Mouse (Mus musculus) inflammation-experienced regulatory T-cells (primary cell): Measurements from ENCODE around the gene Iqcc. TPM values are rescaled to one million over a fixed set of nuclear protein-coding genes. Genes with fewer than 3 reads are reported as not detected.

Experiments used
- polyA plus RNA-seq, 2 experiments: library from polyadenylated mRNA; unstranded; fragments of 100-300 nt; shearing (Covaris generic); gene quantifications; one replicate each; pipeline ENCODE4 v1.2.1; 2017

Iqcc gene
- 10 to 100 TPM; 30.2 to 39.2 TPM for polyA plus RNA-seq

DNA sequence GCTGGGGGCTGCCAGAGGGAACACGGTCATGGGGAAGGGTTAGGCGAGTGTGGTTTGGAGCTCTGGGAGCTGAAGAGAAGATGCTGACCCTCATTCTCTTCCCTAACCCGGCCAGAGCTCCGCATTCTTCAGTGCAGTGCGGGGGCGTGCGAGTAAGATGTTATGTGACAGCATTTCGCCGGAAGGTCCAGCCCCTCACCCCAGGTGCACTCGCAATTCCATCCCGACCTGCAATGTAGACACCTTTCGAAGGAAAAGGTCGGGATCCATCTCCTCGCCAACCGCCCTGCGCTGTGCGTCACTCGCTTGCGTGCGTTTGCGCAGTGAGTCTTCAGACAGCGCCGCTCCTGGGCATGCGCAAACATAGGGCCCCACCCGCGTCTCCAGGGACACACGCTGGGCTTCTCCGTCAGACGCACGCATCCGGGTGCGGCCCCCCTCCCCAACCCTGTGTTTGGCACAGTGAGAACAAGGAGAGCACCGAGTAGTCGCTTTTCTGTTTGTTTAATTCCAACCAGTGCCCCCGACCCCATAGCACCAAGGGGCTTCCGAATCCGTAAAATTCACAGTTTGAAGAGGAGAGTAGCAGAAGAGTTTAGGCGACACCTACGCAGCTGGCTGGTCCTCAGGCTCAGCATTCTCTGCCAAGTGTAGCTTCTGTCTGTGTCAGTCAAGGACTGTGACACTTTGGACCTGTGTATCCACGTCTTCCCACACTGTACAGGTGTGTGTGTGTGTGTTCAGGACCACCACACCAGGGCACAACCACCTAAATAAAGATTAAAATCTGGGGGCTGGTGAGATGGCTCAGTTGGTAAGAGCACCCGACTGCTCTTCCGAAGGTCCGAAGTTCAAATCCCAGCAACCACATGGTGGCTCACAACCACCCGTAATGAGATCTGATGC, at the start of gene Iqcc:
Iqcc (minus strand) TSS at position 314 of the 906 bp plus-strand sequence.

GRCm38 (mm10) chr4:129640638-129641467, 22.0 kb upstream of the Iqcc start, which contains the start of gene Txlna:
TSS of gene Txlna (minus strand) at chr4:129641065.

DNA sequence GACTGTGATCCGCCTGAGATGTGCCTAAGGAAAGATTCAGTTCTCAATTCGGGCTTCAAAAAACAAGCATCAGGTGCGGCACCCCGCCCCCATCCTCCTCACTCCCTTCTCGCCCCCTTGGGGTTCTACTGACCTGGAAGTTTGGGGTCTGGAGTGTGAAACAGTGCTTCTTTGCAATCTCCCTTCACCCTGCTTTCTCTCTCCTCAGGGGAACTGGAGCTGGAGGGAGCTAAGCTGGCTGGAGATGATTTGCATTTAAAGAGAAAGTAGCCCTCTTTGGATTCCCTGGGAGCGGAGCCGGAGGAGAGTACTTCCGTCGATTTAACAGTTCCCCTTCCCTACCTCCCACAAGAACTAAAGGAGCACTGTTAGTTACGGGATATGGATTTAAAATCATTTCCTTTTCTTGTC, 4.8 kb upstream of the Iqcc start, which contains the start of gene Ccdc28b:
Ccdc28b (minus strand) TSS at position 267 of the 411 bp plus-strand sequence.

DNA sequence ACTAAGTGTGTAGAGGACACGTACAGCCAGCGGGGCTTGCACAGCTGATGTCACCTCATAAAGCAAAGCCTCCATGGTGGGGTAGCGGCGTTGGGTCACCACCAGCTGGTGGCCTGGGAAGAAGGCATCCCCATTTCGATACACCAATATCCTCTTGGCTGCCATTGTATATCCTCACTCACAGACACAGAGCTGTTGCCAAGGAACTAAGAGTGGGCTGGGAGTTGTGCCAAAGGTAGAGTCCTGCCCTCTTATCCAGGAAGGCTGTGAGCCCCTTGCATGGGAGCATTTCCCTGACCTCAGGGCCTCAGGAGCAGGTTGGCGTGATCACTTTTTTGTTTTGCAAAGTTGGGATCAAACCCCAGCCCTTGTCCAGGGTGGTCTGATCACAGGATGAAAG, 4.8 kb downstream of the Iqcc start, which contains the start of gene Dcdc2b:
Dcdc2b (minus strand) TSS at position 165 of the 400 bp plus-strand sequence.

DNA sequence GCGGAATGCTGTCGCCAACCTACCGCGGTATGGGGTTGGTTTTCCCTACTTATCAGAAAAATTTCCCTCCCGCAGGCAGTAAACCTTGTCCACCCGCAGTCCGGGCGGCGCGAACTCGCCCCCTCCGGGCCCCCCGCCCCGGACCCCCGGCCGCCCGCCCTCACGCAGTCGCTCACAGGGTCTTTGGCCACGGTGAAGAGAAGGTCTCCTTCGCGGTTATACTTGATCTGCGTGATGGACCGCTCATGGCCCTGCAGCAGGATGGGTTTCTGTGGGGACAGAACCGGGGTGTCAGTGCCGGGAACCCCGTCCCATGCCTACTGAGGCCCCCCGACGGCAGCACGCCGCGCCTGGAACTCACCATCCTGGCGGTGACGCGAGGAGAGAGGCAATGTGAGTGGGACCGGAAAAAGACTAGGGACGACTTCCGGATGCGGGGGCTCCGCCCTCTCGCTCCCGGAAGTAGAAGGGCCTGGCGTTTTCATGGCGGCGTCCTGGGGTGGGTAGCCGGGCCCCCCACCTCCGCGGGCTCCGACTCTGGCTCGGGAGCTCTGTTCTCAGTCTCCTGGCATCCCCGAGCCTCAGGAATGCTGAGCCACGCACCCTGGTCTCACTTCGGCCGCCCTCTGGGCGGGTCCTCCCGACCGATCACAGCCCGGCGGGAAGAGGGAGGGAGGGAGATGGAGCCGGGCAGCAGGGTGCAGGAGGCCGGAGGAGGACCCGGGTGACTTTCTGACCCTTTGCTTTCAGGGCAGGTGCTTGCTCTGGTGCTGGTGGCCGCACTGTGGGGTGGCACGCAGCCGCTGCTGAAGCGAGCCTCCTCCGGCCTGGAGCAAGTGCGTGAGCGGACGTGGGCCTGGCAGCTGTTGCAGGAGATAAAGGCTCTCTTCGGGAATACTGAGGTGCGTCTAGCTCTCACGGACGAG, 18.4 kb downstream of the Iqcc start, which contains the start of the genes Eif3i and Tmem234:
Eif3i (minus strand) TSS at position 416 of the 926 bp plus-strand sequence.
Tmem234 (plus strand) TSS at position 436 of the 926 bp plus-strand sequence.

DNA sequence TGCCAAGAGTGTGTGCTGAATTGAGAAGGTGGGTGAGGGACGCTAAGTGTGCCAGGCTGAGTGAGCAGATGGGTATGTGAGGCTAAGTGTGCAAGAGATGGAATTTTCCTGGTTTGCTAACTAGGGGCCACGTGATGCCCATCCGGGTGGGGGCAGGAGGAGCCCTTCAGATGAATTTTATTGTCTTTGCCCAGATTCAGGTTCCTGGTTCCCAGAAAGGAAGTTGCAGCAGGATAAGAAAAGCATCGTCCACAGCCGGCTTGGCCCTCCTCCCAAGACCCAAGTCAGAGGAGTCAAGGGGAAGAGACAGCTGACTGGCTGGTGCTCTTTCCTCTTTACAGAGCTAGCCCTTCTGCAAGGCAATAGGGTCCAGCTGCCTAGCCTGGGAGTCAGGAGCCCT, 40.4 kb downstream of the Iqcc start, which contains the start of gene Fam167b:
Fam167b (minus strand) TSS at position 84 of the 400 bp plus-strand sequence.

GRCm38 (mm10) chr4:129573430-129573829, 45.5 kb downstream of the Iqcc start, which contains the start of gene Lck:
TSS of gene Lck (minus strand) at chr4:129573641.

Other genes starting within 250 kb of the Iqcc start
- 10 to 100 TPM; 10.9 to 17.0 TPM for gene Zbtb8a, start 241.0 kb downstream of the Iqcc start, polyA plus RNA-seq
- under 1 TPM; 0.05 to 0.15 TPM for gene Zbtb8b, start 178.2 kb downstream of the Iqcc start, polyA plus RNA-seq
- gene Bsdc1, start 157.5 kb downstream of the Iqcc start, polyA plus RNA-seq: 10 to 100 TPM; 32.3 to 41.6 TPM
- gene Tssk3, start 128.1 kb downstream of the Iqcc start, polyA plus RNA-seq: under 1 TPM in 1 of 2 experiments, not detected in 1; 0.12 TPM
- gene Fam229a, start 127.9 kb downstream of the Iqcc start, polyA plus RNA-seq: under 1 TPM in 1 of 2 experiments, not detected in 1; 0.67 TPM
- 10 to 100 TPM; 35.3 to 36.6 TPM for gene Marcksl1, start 105.5 kb downstream of the Iqcc start, polyA plus RNA-seq
- gene Hdac1, start 76.4 kb downstream of the Iqcc start, polyA plus RNA-seq: 100 to 1,000 TPM; 277 to 296 TPM
- gene Lck, start 45.5 kb downstream of the Iqcc start, polyA plus RNA-seq: 1,000 to 10,000 TPM; 1,474 to 1,514 TPM
- under 1 TPM; 0.42 to 0.60 TPM for gene Fam167b, start 40.5 kb downstream of the Iqcc start, polyA plus RNA-seq
- gene Eif3i, start 18.5 kb downstream of the Iqcc start, polyA plus RNA-seq: 100 to 1,000 TPM; 175 to 192 TPM
- gene Tmem234, start 18.4 kb downstream of the Iqcc start, polyA plus RNA-seq: 100 to 1,000 TPM; 197 to 198 TPM
- gene Dcdc2b, start 4.8 kb downstream of the Iqcc start, polyA plus RNA-seq: 1 to 10 TPM; 3.3 to 5.4 TPM
- 10 to 100 TPM; 41.9 to 47.5 TPM for gene Ccdc28b, start 4.8 kb upstream of the Iqcc start, polyA plus RNA-seq
- 10 to 100 TPM; 59.2 to 70.3 TPM for gene Txlna, start 22.0 kb upstream of the Iqcc start, polyA plus RNA-seq
- gene Kpna6, start 53.7 kb upstream of the Iqcc start, polyA plus RNA-seq: 10 to 100 TPM; 20.0 to 21.9 TPM
- gene Tmem39b, start 77.7 kb upstream of the Iqcc start, polyA plus RNA-seq: 10 to 100 TPM; 19.2 to 20.0 TPM
- gene Khdrbs1, start 123.2 kb upstream of the Iqcc start, polyA plus RNA-seq: 100 to 1,000 TPM; 154 to 160 TPM
- gene Ptp4a2, start 192.1 kb upstream of the Iqcc start, polyA plus RNA-seq: 100 to 1,000 TPM; 419 to 434 TPM